Mouse (Mus musculus) brown adipose tissue, adult 24 weeks (tissue): ENCODE data around the gene Ncoa3. TPM values are rescaled to one million over a fixed set of nuclear protein-coding genes. Genes with fewer than 3 reads are reported as not detected.

Source experiments
- H3K27ac ChIP-seq: fragments of 200-500 bp; replicated peaks from 2 replicates; pipeline ENCODE4 v1.5.1; 2012; ENCODE audit warnings: low read depth, mild to moderate bottlenecking, low read length
- H3K4me1 ChIP-seq: fragments of 200-500 bp; 2 replicates; pipeline ENCODE4 v1.6.1; 2012; ENCODE audit warnings: low read length, mixed read lengths; ENCODE audit not compliant: control insufficient read depth, insufficient read depth, insufficient read length
- H3K4me3 ChIP-seq: fragments of 200-500 bp; 2 replicates; pipeline ENCODE4 v1.5.1; 2012; ENCODE audit warnings: low read depth, mild to moderate bottlenecking, low read length, moderate library complexity; ENCODE audit not compliant: insufficient read depth
- polyA plus RNA-seq: library from polyadenylated mRNA; stranded (reverse); fragments of >200 nt; gene quantifications from 2 replicates; pipeline ENCODE4 v1.2.4, GENCODE M21; 2012; ENCODE audit not compliant: missing spikeins, insufficient read depth, insufficient read length

Ncoa3 gene
- polyA plus RNA-seq, 1 experiment: 7.8 TPM

- Histone ChIP-seq H3K4me3 (no peak overlapping the region), H3K4me1 (no peaks in the 10 kb centered on the region), H3K27ac (no peak overlapping the region)
Observed at GRCm38 (mm10) chr2:165962824-165963223, 29.6 kb upstream of the Ncoa3 start.

GRCm38 (mm10) chr2:165964121-165964520, 28.3 kb upstream of the Ncoa3 start:
- Histone ChIP-seq H3K27ac (no peak overlapping the region), H3K4me3 (no peak overlapping the region), H3K4me1 (peaks cover 7% of the 10 kb centered on the region; the same call in 1 of the 2 replicates)

- no peak overlapping the region for H3K4me3 ChIP-seq
- H3K27ac ChIP-seq: no peak overlapping the region
- peaks cover 17% of the 10 kb centered on the region for H3K4me1 ChIP-seq
Observed at GRCm38 (mm10) chr2:165967076-165967475, 25.4 kb upstream of the Ncoa3 start.

GRCm38 (mm10) chr2:165967823-165968555, 24.4 kb upstream of the Ncoa3 start:
- Histone ChIP-seq H3K27ac (peak overlapping the region; percentile 88), H3K4me3 (no peak overlapping the region), H3K4me1 (peaks cover 17% of the 10 kb centered on the region)

GRCm38 (mm10) chr2:165968876-165969275, 23.6 kb upstream of the Ncoa3 start:
- Histone ChIP-seq H3K27ac (peak overlapping the region; percentile 88), H3K4me1 (peaks cover 17% of the 10 kb centered on the region), H3K4me3 (no peak overlapping the region)

- H3K4me1 ChIP-seq: peaks cover 17% of the 10 kb centered on the region
- no peak overlapping the region for H3K4me3 ChIP-seq
- H3K27ac ChIP-seq: peak overlapping the region; percentile 78
Observed at GRCm38 (mm10) chr2:165969391-165969790, 23.0 kb upstream of the Ncoa3 start.

GRCm38 (mm10) chr2:165969961-165970360, 22.5 kb upstream of the Ncoa3 start:
- H3K27ac ChIP-seq: 0 out of 2 replicates have a peak overlapping the region, but pooled peaks have one; percentile 78
- peaks cover 18% of the 10 kb centered on the region for H3K4me1 ChIP-seq
- H3K4me3 ChIP-seq: no peak overlapping the region

GRCm38 (mm10) chr2:165970767-165971166, 21.7 kb upstream of the Ncoa3 start:
- Histone ChIP-seq H3K27ac (no peak overlapping the region), H3K4me3 (no peak overlapping the region), H3K4me1 (peaks cover 20% of the 10 kb centered on the region)

- Histone ChIP-seq H3K27ac (no peak overlapping the region), H3K4me1 (peaks cover 28% of the 10 kb centered on the region)
Observed at GRCm38 (mm10) chr2:165974383-165974782, 18.1 kb upstream of the Ncoa3 start.

GRCm38 (mm10) chr2:165976186-165976585, 16.2 kb upstream of the Ncoa3 start:
- H3K4me3 ChIP-seq: no peak overlapping the region
- peak overlapping the region; percentile 44 for H3K27ac ChIP-seq
- H3K4me1 ChIP-seq: peaks cover 20% of the 10 kb centered on the region

More at GRCm38 (mm10) chr2:165974383-165974782, 18.1 kb upstream of the Ncoa3 start:
- no peak overlapping the region for H3K4me3 ChIP-seq

GRCm38 (mm10) chr2:165976874-165977273, 15.6 kb upstream of the Ncoa3 start:
- no peak overlapping the region for H3K4me3 ChIP-seq
- peaks cover 23% of the 10 kb centered on the region for H3K4me1 ChIP-seq
- H3K27ac ChIP-seq: peak overlapping the region; percentile 52

- Histone ChIP-seq H3K4me1 (peaks cover 26% of the 10 kb centered on the region), H3K27ac (no peak overlapping the region), H3K4me3 (no peak overlapping the region)
Observed at GRCm38 (mm10) chr2:165978119-165978518, 14.3 kb upstream of the Ncoa3 start.

GRCm38 (mm10) chr2:165981248-165981977, 11.0 kb upstream of the Ncoa3 start:
- Histone ChIP-seq H3K27ac (peak overlapping the region; percentile 98), H3K4me3 (no peak overlapping the region), H3K4me1 (peaks cover 26% of the 10 kb centered on the region)

GRCm38 (mm10) chr2:165982512-165983389, 9.7 kb upstream of the Ncoa3 start:
- Histone ChIP-seq H3K4me1 (peaks cover 18% of the 10 kb centered on the region), H3K4me3 (peak overlapping the region; percentile 12; the same call in 1 of the 2 replicates), H3K27ac (peak overlapping the region; percentile 98)

GRCm38 (mm10) chr2:165984318-165984717, 8.1 kb upstream of the Ncoa3 start:
- Histone ChIP-seq H3K4me3 (no peak overlapping the region), H3K4me1 (peaks cover 14% of the 10 kb centered on the region), H3K27ac (peak overlapping the region; percentile 27)
